Mouse (Mus musculus) heart, embryonic 13.5 days (tissue): Measurements from ENCODE around the gene Tbx2. TPM values are rescaled to one million over a fixed set of nuclear protein-coding genes. Genes with fewer than 3 reads are reported as not detected.

Experiments
- ATAC-seq: fragments of 200-750 bp; cut with Nextera tagmentation; 2 replicates; pipeline ENCODE4 v1.8.0; 2017; ENCODE audit warnings: moderate TSS enrichment; ENCODE audit not compliant: insufficient number of reproducible peaks, low FRiP score, low TSS enrichment; ENCODE audit errors: extremely low read depth
- H3K27ac ChIP-seq: fragments of 300-500 bp; sonication (generic); replicated peaks from 2 replicates; pipeline ENCODE4 v1.5.1; 2015; ENCODE audit warnings: moderate library complexity, mild to moderate bottlenecking, inconsistent platforms
- H3K27me3 ChIP-seq: fragments of 300-500 bp; sonication (generic); replicated peaks from 2 replicates; pipeline ENCODE4 v1.6.1; 2015; ENCODE audit warnings: mild to moderate bottlenecking, inconsistent platforms
- H3K36me3 ChIP-seq: fragments of 300-500 bp; sonication (generic); 2 replicates; pipeline ENCODE4 v1.6.1; 2015; ENCODE audit warnings: mild to moderate bottlenecking, inconsistent platforms
- H3K4me1 ChIP-seq: fragments of 300-500 bp; sonication (generic); 2 replicates; pipeline ENCODE4 v1.6.1; 2015; ENCODE audit warnings: inconsistent platforms
- H3K4me2 ChIP-seq: fragments of 300-500 bp; sonication (generic); 2 replicates; pipeline ENCODE4 v1.6.1; 2015; ENCODE audit warnings: inconsistent platforms, mild to moderate bottlenecking, moderate library complexity
- H3K4me3 ChIP-seq: fragments of 300-500 bp; sonication (generic); 2 replicates; pipeline ENCODE4 v1.5.1; 2015; ENCODE audit warnings: moderate library complexity, mild to moderate bottlenecking, inconsistent platforms
- H3K9ac ChIP-seq: fragments of 300-500 bp; sonication (generic); 2 replicates; pipeline ENCODE4 v1.6.1; 2015; ENCODE audit warnings: inconsistent platforms, mild to moderate bottlenecking, moderate library complexity
- H3K9me3 ChIP-seq: fragments of 300-500 bp; sonication (generic); 2 replicates; pipeline ENCODE4 v1.6.1; 2016; ENCODE audit warnings: inconsistent platforms
- whole genome bisulfite sequencing: fragments of 180-500 bp; shearing (Covaris S2); methylation state at CpG from one replicate; pipeline ENCODE4 v1.1.7; 2015; ENCODE audit warnings: mixed read lengths; 5-methylcytosine and 5-hydroxymethylcytosine counted together
- polyA plus RNA-seq: library from polyadenylated mRNA; unstranded; fragments of >200 nt; fragmentation: Nextera tagmentation; extraction: Ambion mirVana; gene quantifications from 2 replicates; pipeline ENCODE4 v1.2.1, GENCODE M21; 2015

Gene Tbx2
- polyA plus RNA-seq, 1 experiment from 2014 or later, result 2.9 TPM

DNA sequence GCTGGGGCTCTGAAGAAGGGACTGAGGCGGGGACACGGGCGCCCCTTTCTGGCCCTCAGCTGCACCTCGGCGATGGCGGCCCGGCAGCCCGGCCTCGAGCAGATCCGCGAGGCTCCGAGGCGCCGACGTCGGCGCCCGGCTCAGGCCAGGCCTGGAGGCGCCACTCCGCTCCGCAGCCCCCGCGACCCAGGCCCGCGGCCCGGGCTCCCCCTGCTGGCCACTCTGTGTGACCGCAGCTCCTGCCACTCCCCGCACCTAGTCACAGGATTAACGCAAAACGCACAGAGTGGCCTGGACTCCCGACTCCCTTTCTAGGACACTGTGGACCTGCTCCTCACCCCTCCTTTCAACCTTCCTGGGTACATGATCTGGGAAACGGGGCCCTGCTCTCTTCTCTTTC, 9.6 kb downstream of the Tbx2 start:
- peak overlapping the region; percentile 80 for H3K9ac ChIP-seq
- peaks cover 82% of the 10 kb centered on the region for H3K27me3 ChIP-seq

DNA sequence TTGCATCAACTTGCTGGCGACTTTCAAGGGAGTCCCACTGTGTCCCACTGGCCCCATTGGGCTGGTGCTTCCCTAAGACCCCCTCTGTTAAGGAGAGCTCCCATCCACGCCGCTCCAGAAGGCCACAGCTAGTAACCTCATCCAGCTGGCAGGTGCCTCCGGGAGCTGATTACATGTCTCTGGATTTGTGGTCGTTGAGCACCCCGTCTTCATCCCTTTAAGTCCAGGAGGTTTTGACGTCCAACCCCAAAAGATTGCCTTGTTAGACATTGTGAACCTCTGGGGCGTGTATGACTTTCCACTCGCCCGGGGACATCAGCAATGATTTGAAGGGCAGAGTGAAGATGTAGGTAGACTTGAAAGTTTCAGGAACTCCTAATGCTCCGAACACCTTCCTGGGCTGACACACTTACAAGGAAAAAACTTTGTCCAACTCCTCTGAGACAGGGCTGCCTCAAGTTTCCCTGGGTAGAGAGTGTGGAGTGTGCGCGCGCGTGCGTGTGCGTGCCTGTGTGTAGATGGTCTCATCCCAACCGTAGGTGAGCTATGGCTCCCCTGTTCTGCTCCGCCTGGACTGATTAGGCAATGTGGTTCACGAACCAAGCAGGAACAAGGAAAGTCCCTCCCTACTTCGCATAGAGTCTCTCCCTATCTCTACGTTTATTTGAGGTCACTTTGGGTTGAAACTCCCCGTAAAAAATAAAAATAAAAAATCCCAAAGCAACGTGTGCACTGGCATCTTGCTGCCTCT, 10.4 kb downstream of the Tbx2 start:
- 5% methylated on average over 24 of the region's 24 CpGs for WGBS
- no peak for ATAC-seq
- Histone ChIP-seq H3K9me3 (no peaks in the 10 kb centered on the region), H3K36me3 (no peaks in the 10 kb centered on the region), H3K27me3 (peaks cover 78% of the 10 kb centered on the region), H3K4me2 (peak overlapping the region; percentile 88), H3K27ac (peak overlapping the region; percentile 62; the same call in 1 of the 2 replicates), H3K4me1 (peaks cover 46% of the 10 kb centered on the region), H3K4me3 (peak overlapping the region; percentile 73), H3K9ac (peak overlapping the region; percentile 80; the same call in 1 of the 2 replicates)

More for the DNA sequence above, 9.6 kb downstream of the Tbx2 start:
- Histone ChIP-seq H3K9me3 (no peaks in the 10 kb centered on the region), H3K4me1 (peaks cover 54% of the 10 kb centered on the region), H3K4me3 (peak overlapping the region; percentile 73), H3K4me2 (peak overlapping the region; percentile 88), H3K27ac (no peak overlapping the region; the same call in 1 of the 2 replicates), H3K36me3 (no peaks in the 10 kb centered on the region)
- ATAC-seq, result 0 out of 2 replicates have a peak, but pooled peaks have one; percentile 44
- 2% methylated on average over 32 of the region's 32 CpGs for WGBS

DNA sequence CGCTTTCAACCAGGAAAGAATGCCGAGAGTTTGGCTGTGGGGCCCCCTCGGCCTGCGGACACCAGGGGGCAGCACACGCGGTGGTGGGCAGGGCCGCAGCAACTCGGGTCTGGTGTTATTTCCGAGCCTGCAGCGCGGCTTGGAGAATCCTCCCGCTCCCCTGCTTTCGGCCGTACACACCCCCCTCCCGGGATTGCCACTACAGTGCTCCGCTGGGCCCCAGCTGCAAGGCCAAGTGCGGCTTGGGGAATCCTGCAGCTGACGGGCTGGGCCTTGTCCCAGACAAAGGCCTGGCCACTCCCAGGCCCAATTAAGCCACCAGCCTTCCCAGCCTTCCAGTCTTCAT, 11.0 kb downstream of the Tbx2 start:
- peak overlapping the region; percentile 62 for H3K27ac ChIP-seq
- H3K36me3 ChIP-seq, result no peaks in the 10 kb centered on the region
- peaks cover 78% of the 10 kb centered on the region for H3K27me3 ChIP-seq
- H3K4me3 ChIP-seq, result peak overlapping the region; percentile 73
- no peaks in the 10 kb centered on the region for H3K9me3 ChIP-seq
- H3K4me1 ChIP-seq, result peaks cover 41% of the 10 kb centered on the region
- peak overlapping the region; percentile 80 for H3K9ac ChIP-seq
- WGBS, result 1% methylated on average over 18 of the region's 18 CpGs
- peak overlapping the region; percentile 88 for H3K4me2 ChIP-seq
- no peak for ATAC-seq

DNA sequence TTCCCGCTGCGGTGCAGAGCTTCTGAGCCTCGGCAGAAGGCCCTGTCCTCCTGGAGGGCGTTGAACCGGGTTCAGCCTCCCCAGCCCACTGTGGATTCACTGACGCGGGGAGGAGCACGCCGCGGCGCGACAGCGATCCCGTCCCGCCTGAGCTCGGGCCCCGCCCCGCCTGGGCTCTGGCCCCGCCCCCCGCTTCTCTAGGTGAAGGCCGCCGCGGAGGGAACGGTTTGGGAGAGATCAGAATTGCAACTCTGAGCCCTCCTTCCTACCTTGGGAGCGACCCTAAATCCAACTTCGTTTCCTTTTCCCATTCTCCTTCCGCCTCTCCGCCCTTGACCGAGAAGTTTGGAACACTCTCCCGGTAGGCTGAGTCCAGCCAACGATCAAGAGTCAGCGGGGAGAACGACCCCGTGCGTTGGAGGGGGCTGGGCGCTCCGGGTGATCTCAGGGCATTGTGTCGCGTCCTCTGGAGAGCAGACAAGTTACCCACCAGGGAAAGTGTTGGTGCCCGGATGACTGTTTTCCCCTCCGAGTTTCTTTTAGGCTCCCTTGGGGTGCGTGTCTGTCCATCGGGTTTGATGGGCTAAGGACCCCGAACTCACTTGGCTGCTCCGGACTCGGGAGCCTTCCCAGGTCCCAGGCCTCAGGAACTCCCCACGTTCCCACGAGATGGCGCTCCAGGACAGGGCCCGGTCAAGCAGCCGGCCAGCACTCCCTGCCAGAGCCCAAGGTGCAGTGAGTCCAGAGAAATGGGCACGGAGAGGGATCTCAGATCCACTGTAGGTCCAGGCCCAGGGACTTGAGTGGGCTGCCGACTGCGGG, 12.0 kb downstream of the Tbx2 start:
- peaks cover 71% of the 10 kb centered on the region for H3K27me3 ChIP-seq
- H3K4me1 ChIP-seq, result peaks cover 47% of the 10 kb centered on the region

GRCm38 (mm10) chr11:85844971-85845370, 12.6 kb downstream of the Tbx2 start:
- ATAC-seq, result no peak
- Histone ChIP-seq H3K27me3 (peaks cover 68% of the 10 kb centered on the region), H3K27ac (no peak overlapping the region), H3K9ac (peak overlapping the region; percentile 80), H3K4me1 (peaks cover 47% of the 10 kb centered on the region), H3K9me3 (no peaks in the 10 kb centered on the region), H3K4me3 (peak overlapping the region; percentile 73), H3K4me2 (peak overlapping the region; percentile 88), H3K36me3 (no peaks in the 10 kb centered on the region)
- WGBS, result 29% methylated on average over 5 of the region's 5 CpGs

More for the DNA sequence above, 12.0 kb downstream of the Tbx2 start:
- H3K36me3 ChIP-seq, result no peaks in the 10 kb centered on the region
- WGBS, result under 1% methylated on average over 54 of the region's 54 CpGs
- H3K4me2 ChIP-seq, result peak overlapping the region; percentile 88
- peak; percentile 12; the same call in 1 of the 2 replicates for ATAC-seq
- peak overlapping the region; percentile 80 for H3K9ac ChIP-seq
- H3K27ac ChIP-seq, result peak overlapping the region; percentile 62
- no peaks in the 10 kb centered on the region for H3K9me3 ChIP-seq
- peak overlapping the region; percentile 73 for H3K4me3 ChIP-seq

GRCm38 (mm10) chr11:85845921-85846320, 13.6 kb downstream of the Tbx2 start:
- no peaks in the 10 kb centered on the region for H3K36me3 ChIP-seq
- WGBS, result 35% methylated on average over 5 of the region's 5 CpGs
- H3K4me1 ChIP-seq, result peaks cover 38% of the 10 kb centered on the region
- ATAC-seq, result no peak
- no peaks in the 10 kb centered on the region for H3K9me3 ChIP-seq
- H3K4me3 ChIP-seq, result no peak overlapping the region
- peaks cover 61% of the 10 kb centered on the region for H3K27me3 ChIP-seq
- no peak overlapping the region for H3K4me2 ChIP-seq
- no peak overlapping the region for H3K9ac ChIP-seq
- no peak overlapping the region for H3K27ac ChIP-seq

- H3K27ac ChIP-seq, result no peak overlapping the region
- peaks cover 33% of the 10 kb centered on the region for H3K4me1 ChIP-seq
- no peak overlapping the region for H3K4me2 ChIP-seq
- no peak for ATAC-seq
- no peak overlapping the region for H3K9ac ChIP-seq
- H3K9me3 ChIP-seq, result no peaks in the 10 kb centered on the region
- WGBS, result 46% methylated on average over 4 of the region's 4 CpGs
- H3K27me3 ChIP-seq, result peaks cover 56% of the 10 kb centered on the region
- H3K36me3 ChIP-seq, result no peaks in the 10 kb centered on the region
- no peak overlapping the region for H3K4me3 ChIP-seq
These were observed 14.2 kb downstream of the Tbx2 start for GRCm38 (mm10) chr11:85846509-85846908.

- Histone ChIP-seq H3K36me3 (no peaks in the 10 kb centered on the region), H3K4me3 (peak overlapping the region; percentile 44), H3K27ac (no peak overlapping the region), H3K4me2 (peak overlapping the region; percentile 71), H3K27me3 (peaks cover 41% of the 10 kb centered on the region), H3K9me3 (no peaks in the 10 kb centered on the region), H3K9ac (peak overlapping the region; percentile 77), H3K4me1 (peaks cover 11% of the 10 kb centered on the region; the same call in 1 of the 2 replicates)
- 4% methylated on average over 21 of the region's 21 CpGs for WGBS
- no peak for ATAC-seq
These were observed 16.7 kb downstream of the Tbx2 start for GRCm38 (mm10) chr11:85849037-85849436.

DNA sequence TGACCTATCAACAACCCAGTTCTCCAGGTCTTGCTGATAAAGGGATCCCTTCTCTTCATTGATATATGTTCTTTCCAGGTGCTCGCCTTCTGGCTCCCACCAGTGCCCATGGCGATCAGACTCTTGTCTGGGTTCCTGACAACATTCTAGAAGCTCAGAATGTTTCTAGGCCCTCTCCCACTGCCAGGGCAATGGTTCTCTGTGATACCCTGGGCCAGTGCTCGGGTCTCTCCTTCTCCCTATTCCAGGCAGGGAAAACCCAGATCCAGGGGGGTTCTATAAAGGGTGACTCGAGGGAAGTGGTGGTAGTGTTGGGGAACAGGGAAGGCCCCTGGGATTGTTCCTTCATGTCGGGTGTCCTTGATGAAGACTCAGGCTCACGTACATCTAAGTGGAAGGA, 17.9 kb downstream of the Tbx2 start, which contains the start of gene Gm11444:
Gene Gm11444 (minus strand): TSS at position 101 of the 400 bp plus-strand sequence.
- peaks cover 36% of the 10 kb centered on the region for H3K27me3 ChIP-seq
- no peak for ATAC-seq
- 78% methylated on average over 6 of the region's 6 CpGs for WGBS
- no peaks in the 10 kb centered on the region for H3K9me3 ChIP-seq
- no peak within 1 kb of the TSS for H3K27ac ChIP-seq
- no peaks in the 10 kb centered on the region for H3K36me3 ChIP-seq
- 0 out of 2 replicates have a peak, but pooled peaks cover 7% of the 10 kb centered on the region for H3K4me1 ChIP-seq
- no peak within 1 kb of the TSS for H3K9ac ChIP-seq
- peak within 1 kb of the TSS; percentile 44; the same call in 1 of the 2 replicates for H3K4me3 ChIP-seq
- H3K4me2 ChIP-seq, result peak within 1 kb of the TSS; percentile 71

DNA sequence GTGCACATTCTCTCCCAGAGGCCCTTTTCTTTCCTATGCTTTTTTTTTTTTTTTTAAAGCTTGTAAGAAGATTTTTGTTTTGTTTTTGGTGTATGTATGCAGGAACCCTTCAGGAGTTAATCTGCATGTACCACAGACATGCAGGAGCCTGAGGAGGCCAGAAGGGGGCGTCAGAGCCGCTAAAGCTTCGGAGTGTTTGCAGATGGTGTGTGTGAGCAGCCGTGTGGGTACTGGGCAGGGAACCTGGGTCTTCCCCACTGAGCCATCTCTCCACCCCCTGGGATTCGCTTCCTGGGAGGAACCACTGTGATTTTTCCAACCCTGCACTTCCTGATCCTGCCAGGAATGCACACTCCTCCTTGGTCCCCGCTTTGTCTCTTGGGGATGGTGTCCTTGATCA, 18.4 kb downstream of the Tbx2 start:
- Histone ChIP-seq H3K4me1 (0 out of 2 replicates have a peak, but pooled peaks cover 7% of the 10 kb centered on the region), H3K9me3 (no peaks in the 10 kb centered on the region), H3K4me3 (no peak overlapping the region), H3K36me3 (no peaks in the 10 kb centered on the region), H3K9ac (no peak overlapping the region), H3K27me3 (peaks cover 31% of the 10 kb centered on the region), H3K4me2 (no peak overlapping the region), H3K27ac (no peak overlapping the region)
- 35% methylated on average over 6 of the region's 6 CpGs for WGBS
- ATAC-seq, result no peak

DNA sequence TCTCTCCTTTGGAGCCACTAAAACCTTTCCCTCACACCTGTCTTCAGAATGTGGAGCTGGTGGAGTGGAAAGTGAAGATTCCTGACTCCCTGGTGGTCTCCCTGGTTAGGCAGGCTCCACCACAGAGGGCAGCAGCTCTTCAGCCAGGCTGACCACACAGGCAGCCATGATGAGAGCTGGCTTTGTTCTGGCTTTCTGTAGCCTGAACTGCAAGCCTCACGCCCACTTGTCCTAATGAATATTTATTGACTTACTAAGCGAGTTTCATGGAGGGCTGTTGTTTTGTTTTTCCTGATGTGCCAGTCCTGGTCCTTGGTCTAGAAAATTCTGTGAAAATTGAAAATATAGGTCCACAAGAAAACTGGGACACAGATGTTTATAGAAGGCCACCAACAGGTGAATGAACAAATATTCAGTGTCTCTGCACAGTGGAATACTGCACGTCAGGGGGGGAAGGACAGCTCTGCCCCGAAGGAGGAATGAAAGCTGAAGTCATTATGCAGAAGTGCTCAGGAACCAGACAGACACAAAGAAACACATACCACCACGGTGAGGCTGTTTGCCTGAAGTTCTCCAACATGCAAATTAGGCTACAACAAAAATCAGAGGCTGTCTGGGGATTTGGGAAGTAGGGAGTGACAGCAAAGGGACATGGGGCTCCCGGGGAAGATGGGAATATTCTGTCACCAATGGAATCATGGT, 25.8 kb downstream of the Tbx2 start:
- Histone ChIP-seq H3K4me2 (no peak overlapping the region), H3K4me3 (no peak overlapping the region), H3K27me3 (no peaks in the 10 kb centered on the region), H3K36me3 (no peaks in the 10 kb centered on the region), H3K4me1 (no peaks in the 10 kb centered on the region), H3K9ac (no peak overlapping the region), H3K9me3 (no peaks in the 10 kb centered on the region), H3K27ac (no peak overlapping the region)
- no peak for ATAC-seq
- WGBS, result 39% methylated on average over 6 of the region's 6 CpGs
